Mouse (Mus musculus): ENCODE measurements around the gene Retnla.

DNA sequence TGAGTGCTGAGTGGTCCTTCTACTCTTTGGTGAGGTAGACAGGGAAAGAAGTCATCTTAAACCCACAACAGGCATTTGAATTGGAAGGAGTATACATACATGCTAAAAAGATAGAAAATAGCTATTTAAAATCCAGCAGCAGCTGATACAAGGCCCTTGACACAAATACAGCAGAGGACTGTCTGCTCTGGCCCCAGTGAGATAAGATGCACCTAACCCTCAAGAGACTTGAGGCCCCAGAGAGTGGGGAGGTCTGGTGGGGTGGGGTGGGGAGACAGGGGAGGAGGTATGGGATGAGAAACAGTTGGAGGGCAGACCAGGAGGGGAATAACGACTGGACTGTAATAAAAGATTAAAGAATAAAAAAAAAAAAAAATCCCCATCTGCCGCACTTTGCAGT, 25.3 kb downstream of the Retnla start:
- no peak for TF ChIP-seq MYOD1 (IDR thresholded peaks at IDR 0.05; ENCODE audit: control insufficient read depth, insufficient read length, low read depth)
- TF ChIP-seq CTCF (IDR thresholded peaks at IDR 0.05; ENCODE audit: control insufficient read depth, insufficient read depth, insufficient read length), result no peak
